Mouse (Mus musculus) heart, adult 2 months (tissue): Measurements from ENCODE around the gene Tln1.

Source experiments
- CTCF ChIP-seq: fragments of 200-600 bp; IDR thresholded peaks from 2 replicates; pipeline ENCODE4 v1.8.1; 2022; ENCODE audit warnings: antibody characterized with exemption, mild to moderate bottlenecking, moderate library complexity
- POLR2A ChIP-seq: fragments of 200-500 bp; IDR thresholded peaks from 2 replicates; pipeline ENCODE4 v1.6.1; 2011; ENCODE audit warnings: mild to moderate bottlenecking, low read depth, low read length, control low read depth; ENCODE audit not compliant: insufficient read depth

- TF ChIP-seq CTCF (no peak), POLR2A (no peak)
These were observed 42.5 kb upstream of the Tln1 start for GRCm38 (mm10) chr4:43604751-43605685.
